Mouse (Mus musculus): ENCODE data around the gene Nek1.

GRCm38 (mm10) chr8:60971808-60972207, 21.2 kb upstream of the Nek1 start:
- no peak for TF ChIP-seq CTCF (IDR thresholded peaks at IDR 0.05; ENCODE audit: insufficient read depth, low read length)
- TF ChIP-seq POLR2A (IDR thresholded peaks at IDR 0.05; ENCODE audit: borderline replicate concordance, extremely low read depth, low read depth, low read length), result no peak

Data from lung, adult 2 months (tissue).